9 mouse cellular contexts compared by ENCODE assay signal in the genomic region with DNA sequence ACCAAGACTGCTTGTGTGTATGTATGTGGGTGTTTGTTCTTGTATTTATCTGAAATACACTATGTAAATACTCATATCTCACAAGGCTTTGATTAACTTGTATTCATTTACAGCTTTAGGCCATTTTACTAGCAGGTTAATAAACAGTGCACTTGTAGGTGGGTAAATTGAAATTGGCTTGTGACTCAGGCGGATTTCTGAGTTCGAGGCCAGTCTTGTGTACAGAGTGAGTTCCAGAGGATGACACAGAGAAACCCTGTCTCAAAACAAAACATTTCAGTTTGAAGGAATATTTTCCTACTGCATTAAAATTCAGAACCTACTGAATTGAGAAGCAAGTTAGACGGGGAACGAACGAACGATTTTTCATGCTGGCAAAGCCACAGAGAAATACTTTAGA. TPM values are rescaled to one million over a fixed set of nuclear protein-coding genes. Genes with fewer than 3 reads are reported as not detected.
DNase-seq lines count a peak whose midpoint lies in the region; ATAC-seq and TF ChIP-seq lines count a peak whose summit lies in the region.
"Had no signal": no experiment of that assay in that cellular context is flagged by ENCODE, and none has a peak within 500 bp of the region (broad histone marks: within the 10 kb centered on the region; RNA-seq: fewer than 3 reads in every experiment).

No protein-coding gene starts in this region.

- H3K4me3 ChIP-seq in kidney, embryonic 15.5 days (replicated peaks), result peak overlapping the region; percentile 91; the same call in 1 of the 2 replicates
- peak overlapping the region; percentile 77 for H3K4me3 ChIP-seq in embryonic fibroblast, embryonic 13.5 days (ENCODE audit: insufficient read depth, low read length)
- peak overlapping the region; percentile 91 for H3K4me3 ChIP-seq in limb, embryonic 11.5 days (ENCODE audit: low read depth, low read length)
- H3K4me3 ChIP-seq in neural tube, embryonic 13.5 days, result peak overlapping the region; percentile 86

- 64% methylated on average over 6 of the region's 6 CpGs for WGBS in kidney, embryonic 15.5 days
- WGBS in limb, embryonic 11.5 days, result 82% methylated on average over 6 of the region's 6 CpGs
- WGBS in neural tube, embryonic 13.5 days, result 80% methylated on average over 6 of the region's 6 CpGs

- H3K9me3 ChIP-seq in kidney, embryonic 15.5 days (replicated peaks), result no peaks in the 10 kb centered on the region
- H3K9me3 ChIP-seq in limb, embryonic 11.5 days (ENCODE audit: control insufficient read depth, low read length), result no peaks in the 10 kb centered on the region
- no peaks in the 10 kb centered on the region for H3K9me3 ChIP-seq in neural tube, embryonic 13.5 days

- no peak for TF ChIP-seq CTCF in embryonic fibroblast, embryonic 13.5 days (IDR thresholded peaks at IDR 0.05; ENCODE audit: borderline replicate concordance, insufficient read depth, low read length)

- DNase-seq in kidney, adult 8-10 months, result no peak
- DNase-seq in limb, embryonic 11.5 days (ENCODE audit: low spot score), result no peak
- no peak for DNase-seq in adrenal gland, postnatal 25 days
- no peak for DNase-seq in right cerebral cortex, postnatal 10 days (ENCODE audit: low spot score in 2 of 2)
- no peak for DNase-seq in frontal cortex, postnatal 25 days (ENCODE audit: low spot score in 2 of 2)
- DNase-seq: gastrocnemius, adult 2 months had no signal

- H3K9ac ChIP-seq in kidney, embryonic 15.5 days, result 0 out of 2 replicates have a peak overlapping the region, but pooled peaks have one; percentile 10
- no peak overlapping the region for H3K9ac ChIP-seq in limb, embryonic 11.5 days (ENCODE audit: low read length)
- no peak overlapping the region for H3K9ac ChIP-seq in neural tube, embryonic 13.5 days

- H3K4me2 ChIP-seq in kidney, embryonic 15.5 days, result peak overlapping the region; percentile 70
- peak overlapping the region; percentile 39 for H3K4me2 ChIP-seq in limb, embryonic 11.5 days (ENCODE audit: low read depth, severe bottlenecking)
- peak overlapping the region; percentile 94 for H3K4me2 ChIP-seq in neural tube, embryonic 13.5 days

- H3K27ac ChIP-seq in kidney, embryonic 15.5 days, result no peak overlapping the region
- H3K27ac ChIP-seq in embryonic fibroblast, embryonic 13.5 days (ENCODE audit: insufficient read depth, low read length), result no peak overlapping the region
- H3K27ac ChIP-seq in limb, embryonic 11.5 days (replicated peaks; ENCODE audit: low read depth, low read length), result no peak overlapping the region
- H3K27ac ChIP-seq in neural tube, embryonic 13.5 days (replicated peaks), result no peak overlapping the region

- peaks cover 10% of the 10 kb centered on the region for H3K36me3 ChIP-seq in kidney, embryonic 15.5 days
- no peaks in the 10 kb centered on the region for H3K36me3 ChIP-seq in limb, embryonic 11.5 days (ENCODE audit: control insufficient read depth, insufficient read depth, low read length)
- 0 out of 2 replicates have a peak, but pooled peaks cover 4% of the 10 kb centered on the region for H3K36me3 ChIP-seq in neural tube, embryonic 13.5 days

- no peak for TF ChIP-seq POLR2A in embryonic fibroblast, embryonic 13.5 days (IDR thresholded peaks at IDR 0.05; ENCODE audit: low read depth, low read length)

- no peak for ATAC-seq in kidney, embryonic 15.5 days (replicated peaks; ENCODE audit: low FRiP score)
- ATAC-seq in limb, embryonic 11.5 days (ENCODE audit: insufficient number of reproducible peaks, low FRiP score, low TSS enrichment, low read depth), result no peak
- ATAC-seq in neural tube, embryonic 13.5 days (ENCODE audit: low read depth), result no peak

- H3K27me3 ChIP-seq in kidney, embryonic 15.5 days, result no peaks in the 10 kb centered on the region
- no peaks in the 10 kb centered on the region for H3K27me3 ChIP-seq in limb, embryonic 11.5 days (ENCODE audit: control insufficient read depth, insufficient read depth, low read length)
- H3K27me3 ChIP-seq in neural tube, embryonic 13.5 days, result no peaks in the 10 kb centered on the region

- peaks cover 29% of the 10 kb centered on the region for H3K4me1 ChIP-seq in kidney, embryonic 15.5 days
- H3K4me1 ChIP-seq in embryonic fibroblast, embryonic 13.5 days (ENCODE audit: control insufficient read depth, insufficient read depth, low read length), result peaks cover 7% of the 10 kb centered on the region; the same call in 1 of the 2 replicates
- H3K4me1 ChIP-seq in limb, embryonic 11.5 days (ENCODE audit: control insufficient read depth, insufficient read depth, low read length), result peaks cover 7% of the 10 kb centered on the region
- H3K4me1 ChIP-seq in neural tube, embryonic 13.5 days (replicated peaks), result peaks cover 38% of the 10 kb centered on the region

RNA-seq across cellular contexts. Expression of a gene that starts 2.4 kb away (rescaled TPM):
- polyA plus RNA-seq in kidney, embryonic 15.5 days (2015; fragmentation: Nextera tagmentation; extraction: Ambion mirVana), result 47.9 and 49.1 TPM in 2 replicates
- polyA plus RNA-seq in embryonic fibroblast, embryonic 13.5 days (2011; ENCODE audit: insufficient read length, low read depth, missing spikeins), result 130 and 145 TPM in 2 replicates
- polyA plus RNA-seq in limb, embryonic 11.5 days (2014; fragmentation: Nextera tagmentation; extraction: Ambion mirVana), result 73.6 and 73.7 TPM in 2 replicates
- polyA plus RNA-seq in neural tube, embryonic 13.5 days (2015; fragmentation: Nextera tagmentation; extraction: Ambion mirVana), result 40.9 and 43.8 TPM in 2 replicates
- total RNA-seq in adrenal gland, postnatal 25 days (2021), result 119 and 159 TPM in 2 replicates

Comparison
In these comparisons a context has a peak if more than half of its experiments do, and no peak if none do; other contexts are left out.
1. H3K4me2 ChIP-seq: peak in every context shown above with its lines; median percentile 94 in neural tube, embryonic 13.5 days; 70 in kidney, embryonic 15.5 days; 39 in limb, embryonic 11.5 days.